In genomic region chr11:85823181-85823580, GRCm38 (mm10) we compare ENCODE assay signal across 9 mouse cellular contexts. TPM values are rescaled to one million over a fixed set of nuclear protein-coding genes. Genes with fewer than 3 reads are reported as not detected.
DNase-seq lines count a peak whose midpoint lies in the region; ATAC-seq lines count a peak whose summit lies in the region.
"Had no signal": no experiment of that assay in that cellular context is flagged by ENCODE, and none has a peak within 500 bp of the region (broad histone marks: within the 10 kb centered on the region; RNA-seq: fewer than 3 reads in every experiment).

No protein-coding gene starts in this region.

- peak; percentile 66 for ATAC-seq in liver, embryonic 16.5 days (ENCODE audit: low read depth)

- no peak overlapping the region for H3K4me3 ChIP-seq in liver, embryonic 16.5 days (ENCODE audit: low read depth, low read length)

- no peaks in the 10 kb centered on the region for H3K9me3 ChIP-seq in liver, embryonic 16.5 days (replicated peaks; ENCODE audit: control insufficient read depth, low read length)

- no peak overlapping the region for H3K4me2 ChIP-seq in liver, embryonic 16.5 days (ENCODE audit: low read depth, low read length)

- H3K4me1 ChIP-seq in liver, embryonic 16.5 days (ENCODE audit: control insufficient read depth, low read depth, low read length): peaks cover 9% of the 10 kb centered on the region

- no peak overlapping the region for H3K9ac ChIP-seq in liver, embryonic 16.5 days (ENCODE audit: low read depth, low read length)

- H3K27me3 ChIP-seq in liver, embryonic 16.5 days (ENCODE audit: control insufficient read depth, insufficient read depth, low read depth, low read length): peaks cover 46% of the 10 kb centered on the region

- WGBS in liver, embryonic 16.5 days (ENCODE audit: insufficient replicate concordance): 10% methylated on average over 6 of the region's 6 CpGs

- H3K36me3 ChIP-seq in liver, embryonic 16.5 days (ENCODE audit: control insufficient read depth, insufficient read depth): no peaks in the 10 kb centered on the region

- DNase-seq in left cerebral cortex, adult 18-20 months (ENCODE audit: low spot score in 2 of 2): peak; percentile 68 to 77
- DNase-seq in left cerebral cortex, postnatal 36 days (ENCODE audit: low spot score in 2 of 2): no peak
- peak; percentile 75 for DNase-seq in adrenal gland, adult 8-10 months
- peak; percentile 91 for DNase-seq in embryo, embryonic 9.5 days (ENCODE audit: extremely low spot score)
- peak; percentile 95 for DNase-seq in heart, postnatal 4 days
- peak; percentile 67 for DNase-seq in right cerebral cortex, postnatal 14 days
- DNase-seq in urinary bladder, postnatal 25 days (ENCODE audit: low spot score): peak; percentile 91

- no peak overlapping the region for H3K27ac ChIP-seq in liver, embryonic 16.5 days (ENCODE audit: low read length)

- intact Hi-C loops in left cerebral cortex, postnatal 36 days (cut with DNase I): loop anchor here (2.0 kb wide), 1 partner anchor 304 kb away; no protein-coding TSS in a partner anchor

RNA-seq across cellular contexts. Expression of gene Tbx2, which starts 9.2 kb away (rescaled TPM):
- total RNA-seq in left cerebral cortex, adult 18-20 months (2021): 1 to 10 TPM; 1.3 to 1.5 TPM
- 1 to 10 TPM; 1.9 to 2.2 TPM for total RNA-seq in left cerebral cortex, postnatal 36 days (2021)
- total RNA-seq in adrenal gland, adult 8-10 months (2022): 10 to 100 TPM; 23.4 to 30.5 (median 24.9) TPM
- 10 to 100 TPM; 11.3 to 11.5 TPM for total RNA-seq in heart, postnatal 4 days (2021)
- 0.18 and 0.26 TPM in 2 replicates for polyA plus RNA-seq in liver, embryonic 16.5 days (2015; fragmentation: Nextera tagmentation; extraction: Ambion mirVana)

RNA-seq across cellular contexts. Expression of gene Gm11444, which starts 27.0 kb away (rescaled TPM):
- not detected for total RNA-seq in left cerebral cortex, adult 18-20 months (2021)
- not detected for total RNA-seq in left cerebral cortex, postnatal 36 days (2021)
- total RNA-seq in adrenal gland, adult 8-10 months (2022): not detected
- total RNA-seq in heart, postnatal 4 days (2021): not detected
- not detected in 2 replicates for polyA plus RNA-seq in liver, embryonic 16.5 days (2015; fragmentation: Nextera tagmentation; extraction: Ambion mirVana)
- polyA plus RNA-seq: frontal cortex, adult 2 months had no signal

Comparison
In these comparisons a context has a peak if more than half of its experiments do, and no peak if none do; other contexts are left out.
1. DNase-seq: peak in left cerebral cortex, adult 18-20 months (2 of 2), adrenal gland, adult 8-10 months (single experiment), embryo, embryonic 9.5 days (single experiment), heart, postnatal 4 days (single experiment), right cerebral cortex, postnatal 14 days (single experiment) and urinary bladder, postnatal 25 days (single experiment); none in left cerebral cortex, postnatal 36 days (0 of 2).